Mouse (Mus musculus): Measurements from ENCODE around the gene Unc5c.

DNA sequence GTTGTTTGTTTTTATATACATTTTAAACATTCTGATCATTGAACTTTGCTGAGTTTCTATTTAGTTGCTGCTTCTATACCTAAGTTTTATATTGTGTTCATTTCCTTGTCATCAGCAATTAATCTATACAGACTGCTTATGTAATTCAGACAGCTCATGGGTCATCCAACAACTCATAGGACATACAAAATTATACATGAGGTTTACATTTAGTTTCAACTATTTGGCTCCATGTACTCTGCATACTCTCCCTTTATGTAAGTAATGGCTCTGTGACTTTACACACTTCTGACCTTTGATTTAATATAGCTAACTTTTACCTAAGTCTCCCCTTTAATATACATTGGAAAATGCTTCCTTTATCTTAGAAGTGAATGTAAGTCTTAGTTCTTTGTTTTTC is 332.4 kb downstream of the Unc5c start:
- TF ChIP-seq CTCF (IDR thresholded peaks at IDR 0.05; ENCODE audit: low read depth, low read length), result no peak
- TF ChIP-seq POLR2A (IDR thresholded peaks at IDR 0.05; ENCODE audit: borderline replicate concordance, low read depth, low read length), result no peak

All from bone marrow macrophage, adult 2 months (primary cell).